Mouse (Mus musculus): ENCODE data around the gene Tnfrsf19. TPM values are rescaled to one million over a fixed set of nuclear protein-coding genes. Genes with fewer than 3 reads are reported as not detected.

The Tnfrsf19 gene
- not detected in 2 replicates for polyA plus RNA-seq (2012)

- no peak for TF ChIP-seq GATA1 (IDR thresholded peaks at IDR 0.05; ENCODE audit: low read length)
These were observed at the start of gene Tnfrsf19 for GRCm38 (mm10) chr14:61046091-61046681. Gene Tnfrsf19 (minus strand): TSS chr14:61046490.

GRCm38 (mm10) chr14:61092073-61092472, 45.8 kb upstream of the Tnfrsf19 start:
- TF ChIP-seq GATA1 (IDR thresholded peaks at IDR 0.05; ENCODE audit: low read length): no peak

- no peak for TF ChIP-seq GATA1 (IDR thresholded peaks at IDR 0.05; ENCODE audit: low read length)
These were observed 44.7 kb upstream of the Tnfrsf19 start for GRCm38 (mm10) chr14:61090955-61091354.

- TF ChIP-seq GATA1 (IDR thresholded peaks at IDR 0.05; ENCODE audit: low read length): no peak
These were observed 41.9 kb upstream of the Tnfrsf19 start for GRCm38 (mm10) chr14:61088187-61088586.

GRCm38 (mm10) chr14:61085325-61085724, 39.0 kb upstream of the Tnfrsf19 start:
- no peak for TF ChIP-seq GATA1 (IDR thresholded peaks at IDR 0.05; ENCODE audit: low read length)

GRCm38 (mm10) chr14:61069555-61069954, 23.3 kb upstream of the Tnfrsf19 start:
- TF ChIP-seq GATA1 (IDR thresholded peaks at IDR 0.05; ENCODE audit: low read length): no peak

GRCm38 (mm10) chr14:61061729-61062128, 15.4 kb upstream of the Tnfrsf19 start:
- no peak for TF ChIP-seq GATA1 (IDR thresholded peaks at IDR 0.05; ENCODE audit: low read length)

GRCm38 (mm10) chr14:61059316-61059945, 13.1 kb upstream of the Tnfrsf19 start:
- TF ChIP-seq GATA1 (IDR thresholded peaks at IDR 0.05; ENCODE audit: low read length): no peak

GRCm38 (mm10) chr14:61056962-61057361, 10.7 kb upstream of the Tnfrsf19 start:
- no peak for TF ChIP-seq GATA1 (IDR thresholded peaks at IDR 0.05; ENCODE audit: low read length)

GRCm38 (mm10) chr14:61056445-61056844, 10.2 kb upstream of the Tnfrsf19 start:
- TF ChIP-seq GATA1 (IDR thresholded peaks at IDR 0.05; ENCODE audit: low read length): no peak

GRCm38 (mm10) chr14:61055864-61056263, 9.6 kb upstream of the Tnfrsf19 start:
- TF ChIP-seq GATA1 (IDR thresholded peaks at IDR 0.05; ENCODE audit: low read length): no peak

- TF ChIP-seq GATA1 (IDR thresholded peaks at IDR 0.05; ENCODE audit: low read length): no peak
These were observed 5.9 kb upstream of the Tnfrsf19 start for GRCm38 (mm10) chr14:61052163-61052562.

GRCm38 (mm10) chr14:61045446-61046090, 722 bp downstream of the Tnfrsf19 start:
- TF ChIP-seq GATA1 (IDR thresholded peaks at IDR 0.05; ENCODE audit: low read length): no peak

- TF ChIP-seq GATA1 (IDR thresholded peaks at IDR 0.05; ENCODE audit: low read length): no peak
These were observed 2.0 kb downstream of the Tnfrsf19 start for GRCm38 (mm10) chr14:61044316-61044715.

- TF ChIP-seq GATA1 (IDR thresholded peaks at IDR 0.05; ENCODE audit: low read length): no peak
These were observed 2.6 kb downstream of the Tnfrsf19 start for GRCm38 (mm10) chr14:61043511-61044310.

- TF ChIP-seq GATA1 (IDR thresholded peaks at IDR 0.05; ENCODE audit: low read length): no peak
These were observed 4.0 kb downstream of the Tnfrsf19 start for GRCm38 (mm10) chr14:61042291-61042690.
